Mouse (Mus musculus) kidney, postnatal 4 days (tissue): ENCODE measurements at regions not wholly inside any gene's neighbourhood (a gene's known extent, or its start where the extent isn't known, plus 50 kb on each side); places are given as distances from the start of the nearest gene placed in this dataset.
"Not testable (repeated sequence)": the region's sequence is repeated elsewhere in the genome, so short reads cannot be mapped to it uniquely, and the experiment has no call there.

Experiments
- DNase-seq, 2 experiments: peaks; one replicate each; pipeline ENCODE4 v3.0.0; 2021; ENCODE audit warnings: mixed read lengths in 2 of 2

GRCm38 (mm10) chr10:130594046-130594734 lies 97.0 kb upstream of the Vmn2r87 start:
- peak; percentile 6 to 25 for DNase-seq

- DNase-seq: not testable (repeated sequence)
These were observed 69.2 kb upstream of the Vmn2r87 start for GRCm38 (mm10) chr10:130566426-130566825.

DNA sequence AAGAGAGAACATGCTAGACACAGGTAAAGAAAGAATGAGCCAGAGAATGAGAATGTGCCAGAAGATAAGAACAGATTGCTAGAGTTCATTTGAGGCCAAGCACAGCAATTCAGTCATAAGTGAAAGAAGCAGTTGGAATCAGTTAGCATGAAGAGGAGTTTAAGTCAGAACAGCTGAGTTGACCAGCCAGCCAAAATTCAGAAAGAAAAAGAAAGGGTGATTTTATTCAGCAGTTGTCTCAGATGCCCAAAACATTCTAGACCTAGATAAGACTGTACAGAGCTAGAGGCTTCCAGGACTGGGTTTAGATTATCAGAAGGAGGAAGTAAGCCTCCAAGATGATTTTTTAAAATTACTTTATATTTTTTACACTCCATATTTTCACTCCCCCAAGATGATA lies 51.4 kb upstream of the Vmn2r87 start:
- DNase-seq: no peak
